Mouse (Mus musculus) liver, adult 2 months (tissue): Measurements from ENCODE around the gene Palld.

ENCODE experiments used
- CTCF ChIP-seq: fragments of 200-500 bp; IDR thresholded peaks from 2 replicates; pipeline ENCODE4 v1.5.1; 2011; ENCODE audit warnings: low read depth, low read length, control low read depth
- POLR2A ChIP-seq: fragments of 200-500 bp; IDR thresholded peaks from 2 replicates; pipeline ENCODE4 v1.6.1; 2011; ENCODE audit warnings: low read length, control low read depth; ENCODE audit not compliant: insufficient read depth; ENCODE audit errors: extremely low read depth

DNA sequence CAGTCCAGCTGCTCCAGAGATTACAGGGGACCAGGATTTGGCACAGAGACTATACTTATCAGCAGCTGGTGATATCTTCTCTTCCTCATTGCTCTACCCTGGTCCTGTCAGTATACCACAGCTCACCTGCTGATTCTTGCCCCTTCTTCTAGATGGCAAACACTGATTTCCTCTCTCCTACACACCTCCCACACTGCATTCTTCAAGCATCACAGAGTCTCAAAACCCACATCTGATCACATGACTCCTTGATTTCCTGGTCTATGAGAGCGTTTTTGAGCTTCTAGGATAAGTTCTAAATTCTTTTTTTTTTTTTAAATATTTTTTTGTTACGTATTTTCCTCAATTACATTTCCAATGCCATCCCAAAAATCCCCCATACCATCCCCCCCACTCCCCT is 331.9 kb downstream of the Palld start:
- TF ChIP-seq POLR2A = no peak
- TF ChIP-seq CTCF = no peak
